Mouse (Mus musculus): ENCODE results near the gene Cntnap1. TPM values are rescaled to one million over a fixed set of nuclear protein-coding genes. Genes with fewer than 3 reads are reported as not detected.
"Not testable (repeated sequence)": the region's sequence is repeated elsewhere in the genome, so short reads cannot be mapped to it uniquely, and the experiment has no call there.

The Cntnap1 gene
- 2.0 and 2.2 TPM in 2 replicates for polyA plus RNA-seq (2015; fragmentation: Nextera tagmentation; extraction: Ambion mirVana)

DNA sequence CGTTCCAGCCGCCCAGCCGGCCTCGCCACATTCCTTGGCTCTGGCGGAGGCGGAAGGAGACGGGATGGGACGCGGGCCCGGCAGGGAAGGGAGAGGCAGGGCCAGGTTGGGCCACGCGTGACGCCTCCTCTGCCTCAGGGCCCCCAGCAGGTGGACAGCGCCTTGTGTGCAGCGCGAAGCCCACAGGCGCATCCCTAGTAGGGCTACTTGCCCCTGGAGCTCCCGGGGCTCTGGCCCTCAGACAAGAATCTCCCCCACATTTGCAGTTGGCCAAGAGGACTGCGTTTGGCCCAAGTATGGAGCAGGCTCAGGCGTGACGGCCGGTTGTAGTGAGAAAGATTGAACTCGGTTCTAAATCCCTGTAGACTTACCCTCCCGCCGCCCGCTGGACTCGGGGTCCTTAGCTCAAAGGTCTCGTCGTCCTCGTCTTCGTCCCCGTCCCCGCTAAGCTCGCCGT lies at the start of gene Cntnap1:
Gene Cntnap1 (plus strand): TSS at position 170 of the 457 bp plus-strand sequence.
- Histone ChIP-seq H3K4me3 (replicated peaks) (peak within 1 kb of the TSS; percentile 80), H3K27me3 (peaks cover 44% of the 10 kb centered on the region), H3K4me1 (peaks cover 80% of the 10 kb centered on the region), H3K9me3 (replicated peaks) (no peaks in the 10 kb centered on the region), H3K4me2 (replicated peaks) (peak within 1 kb of the TSS; percentile 91), H3K36me3 (peaks cover 23% of the 10 kb centered on the region), H3K9ac (peak within 1 kb of the TSS; percentile 81), H3K27ac (replicated peaks) (peak within 1 kb of the TSS; percentile 84)
- under 1% methylated on average over 35 of the region's 35 CpGs for WGBS
- ATAC-seq (ENCODE audit: insufficient number of reproducible peaks, low FRiP score, low TSS enrichment, low read depth), result no peak

GRCm38 (mm10) chr11:101120545-101121188 lies 49.7 kb upstream of the Cntnap1 start:
- Histone ChIP-seq H3K4me2 (replicated peaks) (peak overlapping the region; percentile 82), H3K4me3 (replicated peaks) (peak overlapping the region; percentile 99), H3K27me3 (no peaks in the 10 kb centered on the region), H3K36me3 (peaks cover 34% of the 10 kb centered on the region), H3K27ac (replicated peaks) (peak overlapping the region; percentile 93), H3K9me3 (replicated peaks) (no peaks in the 10 kb centered on the region), H3K9ac (peak overlapping the region; percentile 63), H3K4me1 (peaks cover 33% of the 10 kb centered on the region)
- 18% methylated on average over 19 of the region's 19 CpGs for WGBS
- ATAC-seq (ENCODE audit: insufficient number of reproducible peaks, low FRiP score, low TSS enrichment, low read depth), result no peak

DNA sequence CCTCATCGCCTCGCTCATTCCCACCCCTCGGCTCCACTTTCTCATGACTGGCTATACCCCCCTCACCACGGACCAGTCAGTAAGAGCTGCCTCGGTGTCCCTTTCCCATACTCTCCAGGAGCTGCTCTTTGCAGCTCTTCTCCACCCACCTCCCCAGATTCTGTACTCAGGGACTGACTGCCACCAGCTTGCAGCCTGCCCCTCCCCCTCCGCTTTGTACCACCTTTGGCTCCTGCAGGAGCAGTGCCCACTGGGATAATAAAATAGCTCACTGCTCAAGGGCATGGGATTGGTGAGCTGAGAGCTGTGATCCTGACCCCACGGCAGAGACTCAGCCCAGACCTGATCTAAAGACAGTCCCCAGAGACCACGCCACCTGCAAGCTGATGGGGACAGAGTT lies 45.8 kb upstream of the Cntnap1 start:
- H3K27ac ChIP-seq (replicated peaks); H3K9me3 ChIP-seq (replicated peaks); ATAC-seq (ENCODE audit: insufficient number of reproducible peaks, low FRiP score, low TSS enrichment, low read depth); H3K4me2 ChIP-seq (replicated peaks); H3K4me1 ChIP-seq; H3K9ac ChIP-seq; H3K4me3 ChIP-seq (replicated peaks); H3K27me3 ChIP-seq: not testable (repeated sequence)
- 92% methylated on average over 8 of the region's 8 CpGs for WGBS
- peaks cover 51% of the 10 kb centered on the region for H3K36me3 ChIP-seq

DNA sequence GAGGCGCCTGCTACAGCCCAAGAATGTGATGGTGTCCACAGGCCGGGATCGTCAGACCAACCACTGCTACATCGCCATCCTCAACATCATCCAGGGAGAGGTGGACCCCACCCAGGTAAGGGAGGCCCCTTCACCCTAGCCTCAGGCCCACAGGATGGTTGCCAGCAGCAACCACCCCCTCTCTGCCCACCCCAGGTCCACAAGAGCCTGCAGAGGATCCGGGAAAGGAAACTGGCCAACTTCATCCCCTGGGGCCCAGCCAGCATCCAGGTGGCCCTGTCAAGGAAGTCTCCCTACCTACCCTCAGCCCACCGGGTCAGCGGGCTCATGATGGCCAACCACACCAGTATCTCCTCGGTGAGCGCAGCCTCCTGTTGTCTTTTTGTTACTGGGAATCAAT lies 45.3 kb upstream of the Cntnap1 start:
- peaks cover 51% of the 10 kb centered on the region for H3K36me3 ChIP-seq
- not testable (repeated sequence) for H3K9me3 ChIP-seq (replicated peaks); H3K4me2 ChIP-seq (replicated peaks); H3K27ac ChIP-seq (replicated peaks); H3K27me3 ChIP-seq; ATAC-seq (ENCODE audit: insufficient number of reproducible peaks, low FRiP score, low TSS enrichment, low read depth); H3K4me1 ChIP-seq; H3K9ac ChIP-seq; H3K4me3 ChIP-seq (replicated peaks)
- WGBS, result 97% methylated on average over 9 of the region's 9 CpGs

DNA sequence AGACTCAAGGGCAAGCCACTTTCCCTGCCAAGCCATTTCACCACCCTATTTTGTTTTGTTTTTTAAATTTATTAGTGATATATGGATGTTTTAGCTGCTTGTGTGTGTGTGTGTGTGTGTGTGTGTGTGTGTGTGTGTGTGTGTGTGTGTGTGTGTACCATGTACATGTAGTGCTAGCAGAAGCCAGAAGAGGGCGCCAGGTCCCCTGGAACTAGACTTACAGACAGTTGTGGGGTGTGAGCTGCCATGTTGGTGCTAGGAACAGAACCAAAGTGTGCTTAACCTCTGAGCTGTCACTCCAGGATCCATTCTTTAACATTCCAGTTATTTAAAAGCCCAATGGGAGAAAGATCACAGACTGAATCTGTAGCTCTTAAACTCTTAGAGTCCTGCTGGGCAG lies 43.2 kb upstream of the Cntnap1 start:
- ATAC-seq (ENCODE audit: insufficient number of reproducible peaks, low FRiP score, low TSS enrichment, low read depth), result no peak
- Histone ChIP-seq H3K27ac (replicated peaks) (no peak overlapping the region), H3K9ac (no peak overlapping the region), H3K9me3 (replicated peaks) (peaks cover 5% of the 10 kb centered on the region; the same call in 1 of the 2 replicates), H3K4me1 (no peaks in the 10 kb centered on the region), H3K4me2 (replicated peaks) (no peak overlapping the region), H3K27me3 (no peaks in the 10 kb centered on the region), H3K4me3 (replicated peaks) (no peak overlapping the region), H3K36me3 (peaks cover 48% of the 10 kb centered on the region)
- WGBS, result 91% methylated on average over 1 of the region's 1 CpGs

DNA sequence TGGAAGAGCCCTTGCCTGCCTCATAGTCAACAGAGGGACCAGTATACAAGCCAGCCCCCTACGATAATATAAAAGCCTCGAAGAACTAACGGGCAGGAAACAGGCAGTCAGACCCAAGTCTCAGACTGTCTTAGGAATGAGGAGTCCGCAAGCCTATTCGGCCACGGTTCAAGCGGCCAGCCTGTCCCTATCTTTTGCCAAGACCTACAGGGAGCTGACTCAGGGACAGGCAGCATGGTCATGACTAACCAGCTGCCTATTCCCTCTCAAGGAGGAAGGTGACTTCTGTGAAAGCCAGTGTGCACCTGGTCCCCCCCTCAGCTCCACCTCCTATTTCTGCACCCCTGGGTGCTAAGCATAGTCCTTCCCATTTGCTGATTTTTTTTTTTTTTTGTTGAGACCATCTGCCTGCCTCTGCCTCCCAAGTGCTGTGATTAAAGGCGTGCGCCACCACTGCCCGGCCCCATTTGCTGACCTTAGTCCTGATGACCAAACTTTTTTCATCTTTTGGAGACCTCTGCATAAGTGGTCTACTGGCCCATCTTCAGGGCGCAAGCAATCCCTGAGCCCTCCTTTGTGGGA lies 41.2 kb upstream of the Cntnap1 start:
- Histone ChIP-seq H3K27me3 (no peaks in the 10 kb centered on the region), H3K27ac (replicated peaks) (no peak overlapping the region), H3K9ac (no peak overlapping the region), H3K4me1 (no peaks in the 10 kb centered on the region), H3K9me3 (replicated peaks) (peaks cover 5% of the 10 kb centered on the region; the same call in 1 of the 2 replicates), H3K36me3 (peaks cover 28% of the 10 kb centered on the region), H3K4me2 (replicated peaks) (no peak overlapping the region), H3K4me3 (replicated peaks) (no peak overlapping the region)
- WGBS, result 89% methylated on average over 11 of the region's 11 CpGs
- no peak for ATAC-seq (ENCODE audit: insufficient number of reproducible peaks, low FRiP score, low TSS enrichment, low read depth)

GRCm38 (mm10) chr11:101130056-101130756 lies 40.1 kb upstream of the Cntnap1 start:
- Histone ChIP-seq H3K27ac (replicated peaks) (no peak overlapping the region), H3K27me3 (no peaks in the 10 kb centered on the region), H3K36me3 (peaks cover 22% of the 10 kb centered on the region), H3K4me2 (replicated peaks) (no peak overlapping the region), H3K4me1 (no peaks in the 10 kb centered on the region), H3K9me3 (replicated peaks) (peaks cover 5% of the 10 kb centered on the region; the same call in 1 of the 2 replicates), H3K4me3 (replicated peaks) (no peak overlapping the region), H3K9ac (no peak overlapping the region)
- ATAC-seq (ENCODE audit: insufficient number of reproducible peaks, low FRiP score, low TSS enrichment, low read depth), result no peak; the same call in 1 of the 2 replicates
- WGBS, result 47% methylated on average over 18 of the region's 18 CpGs

DNA sequence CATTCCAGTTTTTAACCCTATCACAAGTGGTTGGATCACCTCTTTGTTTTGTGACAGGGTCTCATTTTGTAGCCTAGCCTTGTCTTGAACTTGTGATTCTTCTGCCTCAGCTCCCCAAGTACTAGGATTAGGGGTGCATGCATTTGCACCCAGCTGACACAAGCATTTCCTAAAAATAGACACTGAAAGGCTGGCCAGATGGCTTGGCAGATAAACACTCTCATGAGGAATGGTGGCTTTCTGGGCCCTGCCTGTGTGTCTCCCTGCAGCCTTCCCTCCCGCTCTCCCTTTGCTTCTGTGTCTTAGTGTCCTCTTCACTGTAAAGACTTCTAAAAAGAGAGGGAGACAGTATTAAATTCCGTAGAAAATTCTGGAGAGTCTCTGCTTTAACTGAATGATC lies 39.1 kb upstream of the Cntnap1 start:
- no peak for ATAC-seq (ENCODE audit: insufficient number of reproducible peaks, low FRiP score, low TSS enrichment, low read depth)
- no peaks in the 10 kb centered on the region for H3K27me3 ChIP-seq
- H3K4me2 ChIP-seq (replicated peaks), result no peak overlapping the region
- 82% methylated on average over 2 of the region's 2 CpGs for WGBS
- H3K4me3 ChIP-seq (replicated peaks), result no peak overlapping the region
- H3K9me3 ChIP-seq (replicated peaks), result peaks cover 5% of the 10 kb centered on the region; the same call in 1 of the 2 replicates
- peaks cover 12% of the 10 kb centered on the region for H3K36me3 ChIP-seq
- H3K9ac ChIP-seq, result no peak overlapping the region
- H3K4me1 ChIP-seq, result no peaks in the 10 kb centered on the region
- no peak overlapping the region for H3K27ac ChIP-seq (replicated peaks)

GRCm38 (mm10) chr11:101131701-101132100 lies 38.6 kb upstream of the Cntnap1 start:
- ATAC-seq (ENCODE audit: insufficient number of reproducible peaks, low FRiP score, low TSS enrichment, low read depth), result no peak
- H3K36me3 ChIP-seq, result peaks cover 7% of the 10 kb centered on the region
- no peak overlapping the region for H3K9ac ChIP-seq
- H3K4me3 ChIP-seq (replicated peaks), result no peak overlapping the region
- no peaks in the 10 kb centered on the region for H3K4me1 ChIP-seq
- no peak overlapping the region for H3K4me2 ChIP-seq (replicated peaks)
- 0 out of 2 replicates have a peak, but pooled peaks cover under 1% of the 10 kb centered on the region for H3K9me3 ChIP-seq (replicated peaks)
- no peak overlapping the region for H3K27ac ChIP-seq (replicated peaks)
- H3K27me3 ChIP-seq, result no peaks in the 10 kb centered on the region
- 84% methylated on average over 6 of the region's 6 CpGs for WGBS

GRCm38 (mm10) chr11:101133037-101133436 lies 37.3 kb upstream of the Cntnap1 start:
- WGBS, result 67% methylated on average over 12 of the region's 12 CpGs
- H3K9ac ChIP-seq, result no peak overlapping the region
- H3K4me3 ChIP-seq (replicated peaks), result no peak overlapping the region
- no peak for ATAC-seq (ENCODE audit: insufficient number of reproducible peaks, low FRiP score, low TSS enrichment, low read depth)
- no peak overlapping the region for H3K27ac ChIP-seq (replicated peaks)
- no peaks in the 10 kb centered on the region for H3K36me3 ChIP-seq
- no peaks in the 10 kb centered on the region for H3K27me3 ChIP-seq
- no peaks in the 10 kb centered on the region for H3K4me1 ChIP-seq
- H3K4me2 ChIP-seq (replicated peaks), result no peak overlapping the region
- no peaks in the 10 kb centered on the region for H3K9me3 ChIP-seq (replicated peaks)

DNA sequence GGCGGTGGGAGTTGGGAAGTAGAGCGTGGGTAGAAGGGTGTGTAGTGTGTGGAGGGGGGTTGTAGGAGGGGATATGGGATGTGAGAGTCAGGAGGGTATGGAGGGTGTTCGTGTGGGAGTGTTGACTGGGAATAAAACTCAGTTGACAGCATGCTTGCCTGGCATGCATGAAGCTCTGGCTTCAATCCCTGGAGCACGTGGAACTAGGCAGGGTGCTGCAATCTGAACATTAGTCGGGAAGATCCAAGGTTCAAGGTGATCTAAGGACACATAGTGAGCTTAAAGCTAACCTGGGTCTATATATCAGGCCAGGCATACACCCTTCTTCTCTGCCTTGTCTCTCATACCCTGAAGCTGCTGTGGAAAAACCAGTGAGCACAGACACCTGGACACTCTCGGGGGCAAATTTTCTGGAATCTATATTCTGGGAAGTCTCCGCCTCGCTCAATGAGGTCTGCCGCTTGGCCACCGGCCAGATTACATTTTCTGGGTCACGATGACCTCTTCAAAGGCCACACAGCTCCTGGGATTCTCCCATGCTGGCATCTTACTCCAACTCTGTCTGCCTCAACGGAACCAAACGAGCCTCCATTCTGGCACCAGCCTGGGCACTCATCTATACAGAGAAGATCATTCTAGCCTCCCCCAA lies 36.0 kb upstream of the Cntnap1 start:
- H3K9ac ChIP-seq, result no peak overlapping the region
- no peak overlapping the region for H3K4me3 ChIP-seq (replicated peaks)
- no peak for ATAC-seq (ENCODE audit: insufficient number of reproducible peaks, low FRiP score, low TSS enrichment, low read depth)
- 79% methylated on average over 13 of the region's 13 CpGs for WGBS
- 0 out of 2 replicates have a peak, but pooled peaks cover 4% of the 10 kb centered on the region for H3K4me1 ChIP-seq
- H3K36me3 ChIP-seq, result no peaks in the 10 kb centered on the region
- H3K4me2 ChIP-seq (replicated peaks), result no peak overlapping the region
- H3K27me3 ChIP-seq, result no peaks in the 10 kb centered on the region
- H3K9me3 ChIP-seq (replicated peaks), result no peaks in the 10 kb centered on the region
- no peak overlapping the region for H3K27ac ChIP-seq (replicated peaks)
